Mouse (Mus musculus) bone marrow, adult 2 months (tissue): ENCODE measurements around the gene Wbp11.

Experiments
- CTCF ChIP-seq: fragments of 200-500 bp; IDR thresholded peaks from 2 replicates; pipeline ENCODE4 v1.5.1; 2011; ENCODE audit warnings: low read length, control low read depth; ENCODE audit not compliant: control insufficient read depth, insufficient read depth
- POLR2A ChIP-seq: fragments of 200-500 bp; IDR thresholded peaks from 2 replicates; pipeline ENCODE4 v1.6.1; 2011; ENCODE audit warnings: low read depth, mild to moderate bottlenecking, control low read depth, low read length, borderline replicate concordance; ENCODE audit not compliant: control insufficient read depth

DNA sequence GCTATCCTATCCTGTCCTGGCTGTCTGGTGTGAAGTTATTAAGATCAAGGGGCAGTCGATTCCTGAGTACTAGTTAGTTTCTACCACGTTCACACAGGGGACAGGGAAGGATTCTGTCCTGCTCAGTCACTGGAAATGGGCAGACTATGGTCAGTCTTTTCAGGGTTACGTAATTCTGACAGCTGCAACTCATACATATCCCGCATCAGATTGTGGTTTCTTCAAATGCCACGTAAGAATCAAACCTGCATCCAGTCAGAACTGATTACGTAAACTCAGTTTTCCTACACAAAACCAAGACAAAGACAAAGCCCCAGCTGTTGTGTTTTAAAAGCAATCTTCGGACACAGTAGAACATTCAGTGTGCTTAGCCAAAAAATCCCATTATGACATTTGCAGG, 12.7 kb downstream of the Wbp11 start:
- TF ChIP-seq POLR2A (no peak), CTCF (no peak)
